ENCODE assay signal across 9 mouse cellular contexts in the genomic region with DNA sequence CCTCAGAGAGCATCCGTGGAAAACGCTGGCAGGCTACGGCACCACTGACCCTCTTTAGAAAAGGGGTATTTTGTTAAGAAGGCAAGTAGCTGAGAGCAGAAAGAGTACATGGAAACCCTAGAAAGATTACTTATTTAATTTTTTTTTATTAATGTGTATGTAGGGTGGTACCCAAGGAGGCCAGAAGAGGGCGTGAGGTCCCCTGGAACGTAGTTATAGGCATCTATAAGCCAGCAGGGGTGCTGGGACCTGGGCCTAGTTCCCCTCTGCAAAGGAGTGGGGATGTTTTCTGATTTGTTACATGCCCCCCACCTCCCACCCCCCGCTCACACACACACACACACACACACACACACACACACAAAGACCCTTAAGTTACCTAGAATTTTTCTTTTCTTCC.
DNase-seq lines count a peak whose midpoint lies in the region; ATAC-seq and TF ChIP-seq lines count a peak whose summit lies in the region.
"Had no signal": no experiment of that assay in that cellular context is flagged by ENCODE, and none has a peak within 500 bp of the region (broad histone marks: within the 10 kb centered on the region; RNA-seq: fewer than 3 reads in every experiment).

No protein-coding gene starts in this region.

- 76% methylated on average over 6 of the region's 6 CpGs for WGBS in heart, embryonic 15.5 days
- WGBS in neural tube, embryonic 13.5 days: 77% methylated on average over 6 of the region's 6 CpGs
- 81% methylated on average over 6 of the region's 6 CpGs for WGBS in neural tube, embryonic 15.5 days
- 86% methylated on average over 6 of the region's 6 CpGs for WGBS in stomach, postnatal 0 days

- peaks cover under 1% of the 10 kb centered on the region; the same call in 1 of the 2 replicates for H3K36me3 ChIP-seq in heart, embryonic 15.5 days
- H3K36me3 ChIP-seq in neural tube, embryonic 13.5 days: no peaks in the 10 kb centered on the region
- H3K36me3 ChIP-seq in neural tube, embryonic 15.5 days: no peaks in the 10 kb centered on the region
- H3K36me3 ChIP-seq in stomach, postnatal 0 days (ENCODE audit: control insufficient read depth, insufficient read depth, low read length): no peaks in the 10 kb centered on the region
- H3K36me3 ChIP-seq: lung, embryonic 15.5 days had no signal

- H3K4me3 ChIP-seq in heart, embryonic 15.5 days: no peak overlapping the region
- H3K4me3 ChIP-seq in neural tube, embryonic 13.5 days: no peak overlapping the region
- H3K4me3 ChIP-seq in neural tube, embryonic 15.5 days (replicated peaks): no peak overlapping the region
- H3K4me3 ChIP-seq in stomach, postnatal 0 days (ENCODE audit: low read depth, low read length): no peak overlapping the region
- H3K4me3 ChIP-seq: erythroblast, embryonic 14.5 days; lung, embryonic 15.5 days had no signal

- peaks cover 44% of the 10 kb centered on the region for H3K4me1 ChIP-seq in heart, embryonic 15.5 days (replicated peaks)
- H3K4me1 ChIP-seq in neural tube, embryonic 13.5 days (replicated peaks): peaks cover 71% of the 10 kb centered on the region
- H3K4me1 ChIP-seq in neural tube, embryonic 15.5 days: peaks cover 52% of the 10 kb centered on the region
- H3K4me1 ChIP-seq in stomach, postnatal 0 days (replicated peaks; ENCODE audit: control insufficient read depth, insufficient read depth): no peaks in the 10 kb centered on the region

- H3K9me3 ChIP-seq in heart, embryonic 15.5 days (replicated peaks): no peaks in the 10 kb centered on the region
- H3K9me3 ChIP-seq in neural tube, embryonic 13.5 days: no peaks in the 10 kb centered on the region
- H3K9me3 ChIP-seq in neural tube, embryonic 15.5 days (replicated peaks): no peaks in the 10 kb centered on the region
- H3K9me3 ChIP-seq in stomach, postnatal 0 days (ENCODE audit: control insufficient read depth, low read length): no peaks in the 10 kb centered on the region
- H3K9me3 ChIP-seq: lung, embryonic 15.5 days had no signal

- no peak overlapping the region for H3K9ac ChIP-seq in heart, embryonic 15.5 days
- H3K9ac ChIP-seq in neural tube, embryonic 13.5 days: peak overlapping the region; percentile 14; the same call in 1 of the 2 replicates
- H3K9ac ChIP-seq in neural tube, embryonic 15.5 days (replicated peaks): no peak overlapping the region
- H3K9ac ChIP-seq in stomach, postnatal 0 days (ENCODE audit: low read length): no peak overlapping the region
- H3K9ac ChIP-seq: lung, embryonic 15.5 days had no signal

- TF ChIP-seq EP300 in stomach, postnatal 0 days (optimal IDR thresholded peaks at IDR 0.05): no peak

- DNase-seq in heart, adult 18-20 months: no peak
- DNase-seq in brain, embryonic 14.5 days (ENCODE audit: low read depth): no peak
- DNase-seq in stomach, postnatal 0 days (ENCODE audit: low spot score): no peak
- no peak for DNase-seq in kidney, adult 18-20 months

- peak overlapping the region; percentile 12; the same call in 1 of the 2 replicates for H3K4me2 ChIP-seq in heart, embryonic 15.5 days
- H3K4me2 ChIP-seq in neural tube, embryonic 13.5 days: peak overlapping the region; percentile 36
- no peak overlapping the region for H3K4me2 ChIP-seq in neural tube, embryonic 15.5 days
- no peak overlapping the region for H3K4me2 ChIP-seq in stomach, postnatal 0 days (replicated peaks; ENCODE audit: low read depth)
- H3K4me2 ChIP-seq: lung, embryonic 15.5 days had no signal

- H3K27me3 ChIP-seq in heart, embryonic 15.5 days: no peaks in the 10 kb centered on the region
- H3K27me3 ChIP-seq in neural tube, embryonic 13.5 days: no peaks in the 10 kb centered on the region
- no peaks in the 10 kb centered on the region for H3K27me3 ChIP-seq in neural tube, embryonic 15.5 days (replicated peaks)
- H3K27me3 ChIP-seq in stomach, postnatal 0 days (ENCODE audit: control insufficient read depth, insufficient read depth, low read length): no peaks in the 10 kb centered on the region
- H3K27me3 ChIP-seq: lung, embryonic 15.5 days had no signal

- 0 out of 2 replicates have a peak overlapping the region, but pooled peaks have one; percentile 17 for H3K27ac ChIP-seq in heart, embryonic 15.5 days
- peak overlapping the region; percentile 55 for H3K27ac ChIP-seq in neural tube, embryonic 13.5 days (replicated peaks)
- H3K27ac ChIP-seq in neural tube, embryonic 15.5 days (replicated peaks): no peak overlapping the region
- no peak overlapping the region for H3K27ac ChIP-seq in stomach, postnatal 0 days (replicated peaks)
- H3K27ac ChIP-seq: lung, embryonic 15.5 days had no signal

- TF ChIP-seq CTCF in brain, embryonic 14.5 days (IDR thresholded peaks at IDR 0.05; ENCODE audit: borderline replicate concordance, extremely low read depth, insufficient read depth, insufficient read length): peak; percentile 42; the same call in 1 of the 2 replicates
- peak; percentile 48 for TF ChIP-seq CTCF in stomach, postnatal 0 days (IDR thresholded peaks at IDR 0.05; ENCODE audit: low read depth)

- no peak for TF ChIP-seq POLR2A in brain, embryonic 14.5 days (IDR thresholded peaks at IDR 0.05; ENCODE audit: borderline replicate concordance, extremely low read depth, insufficient read depth, insufficient read length, poor library complexity, severe bottlenecking)

- ATAC-seq in heart, embryonic 15.5 days (replicated peaks; ENCODE audit: insufficient number of reproducible peaks, insufficient read depth, low FRiP score, low read depth): no peak
- no peak for ATAC-seq in neural tube, embryonic 13.5 days (ENCODE audit: low read depth)
- no peak for ATAC-seq in neural tube, embryonic 15.5 days (ENCODE audit: low FRiP score)
- ATAC-seq in stomach, postnatal 0 days (ENCODE audit: low FRiP score, low TSS enrichment): no peak

Comparison
In these comparisons a context has a peak if more than half of its experiments do, and no peak if none do; other contexts are left out.
1. H3K27ac ChIP-seq: peak in heart, embryonic 15.5 days (single experiment) and neural tube, embryonic 13.5 days (single experiment); none in neural tube, embryonic 15.5 days (single experiment) and stomach, postnatal 0 days (single experiment).
2. H3K4me2 ChIP-seq: peak in heart, embryonic 15.5 days (single experiment) and neural tube, embryonic 13.5 days (single experiment); none in neural tube, embryonic 15.5 days (single experiment) and stomach, postnatal 0 days (single experiment).